Mouse (Mus musculus): ENCODE data around the gene Gm20388. TPM values are rescaled to one million over a fixed set of nuclear protein-coding genes. Genes with fewer than 3 reads are reported as not detected.
A peak's percentile ranks its signal among the peaks of the same experiment; 100 is the strongest.

The Gm20388 gene
- polyA plus RNA-seq, 1 experiment from 2014 or later: not detected

DNA sequence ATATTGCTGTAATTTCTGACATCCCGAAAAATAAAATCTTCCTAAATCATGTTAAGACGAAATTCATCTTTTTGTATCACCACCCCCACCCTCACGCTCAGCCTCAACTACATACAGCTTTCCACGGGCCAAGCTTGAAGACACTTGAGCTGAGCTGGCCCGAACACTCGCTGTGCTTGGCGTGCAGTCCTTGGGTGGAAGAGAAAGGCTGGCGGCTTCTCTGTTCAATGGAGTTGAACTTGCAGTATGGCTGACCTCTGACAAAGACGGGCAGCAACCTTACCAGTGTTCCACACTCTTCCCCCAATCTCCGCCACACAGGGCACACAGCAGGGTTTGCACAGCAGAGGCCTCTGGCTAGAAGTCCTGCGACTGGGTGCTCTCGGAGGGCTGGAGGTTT lies 670.7 kb downstream of the Gm20388 start:
- H3K4me1 ChIP-seq: peaks cover 10% of the 10 kb centered on the region; the same call in 1 of the 2 replicates
- H3K27me3 ChIP-seq (replicated peaks): no peaks in the 10 kb centered on the region
- H3K9ac ChIP-seq: no peak overlapping the region
- no peak for ATAC-seq (ENCODE audit: extremely low read depth, insufficient number of reproducible peaks, low FRiP score, low TSS enrichment)
- H3K9me3 ChIP-seq: no peaks in the 10 kb centered on the region
- H3K4me2 ChIP-seq: no peak overlapping the region
- peaks cover 91% of the 10 kb centered on the region for H3K36me3 ChIP-seq
- H3K27ac ChIP-seq (replicated peaks): no peak overlapping the region
- no peak overlapping the region for H3K4me3 ChIP-seq
- WGBS: 85% methylated on average over 12 of the region's 12 CpGs

DNA sequence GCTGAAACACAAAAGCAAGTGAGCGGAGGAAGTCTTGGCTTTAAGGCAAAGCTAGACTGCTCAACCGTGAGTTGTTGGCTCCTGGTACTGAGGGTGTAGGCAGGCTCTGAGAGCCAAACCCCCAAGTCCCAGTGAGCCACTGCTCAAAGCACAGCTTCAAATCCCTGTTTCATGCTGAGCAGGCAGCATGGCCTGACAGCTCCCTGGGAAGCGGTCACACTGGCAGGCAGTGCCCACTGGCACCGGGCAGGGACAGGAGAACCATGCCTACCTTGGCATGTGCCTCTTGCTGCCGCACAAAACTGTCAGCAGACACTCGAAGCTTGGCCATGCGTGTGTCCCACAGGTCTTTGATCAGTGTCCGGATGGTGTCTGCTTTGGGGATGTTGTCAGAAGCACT lies 671.2 kb downstream of the Gm20388 start:
- Histone ChIP-seq H3K9ac (no peak overlapping the region), H3K36me3 (peaks cover 86% of the 10 kb centered on the region), H3K9me3 (no peaks in the 10 kb centered on the region), H3K4me2 (no peak overlapping the region), H3K4me1 (peaks cover 9% of the 10 kb centered on the region), H3K27ac (replicated peaks) (no peak overlapping the region), H3K4me3 (no peak overlapping the region), H3K27me3 (replicated peaks) (no peaks in the 10 kb centered on the region)
- ATAC-seq (ENCODE audit: extremely low read depth, insufficient number of reproducible peaks, low FRiP score, low TSS enrichment): no peak
- 80% methylated on average over 8 of the region's 8 CpGs for WGBS

DNA sequence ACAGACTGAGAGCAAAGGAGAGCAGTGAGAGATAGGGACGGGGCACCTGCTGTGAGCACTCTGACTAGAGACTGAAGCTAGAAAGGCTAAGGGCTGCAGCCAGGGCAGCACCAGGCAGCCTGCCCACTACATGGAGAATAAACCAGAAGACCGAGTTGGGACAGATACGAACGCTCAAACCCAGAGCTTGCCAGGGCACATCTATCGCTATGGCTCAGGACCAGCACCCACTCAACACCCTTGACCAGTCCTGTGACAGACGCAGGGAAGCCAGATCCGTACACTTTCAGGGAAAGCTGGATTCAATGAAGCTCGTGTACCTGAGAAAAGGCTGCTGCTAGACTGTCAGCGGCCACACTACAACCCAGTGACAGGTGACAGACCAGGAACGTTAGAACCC lies 674.9 kb downstream of the Gm20388 start:
- Histone ChIP-seq H3K4me1 (peaks cover 34% of the 10 kb centered on the region), H3K27me3 (replicated peaks) (no peaks in the 10 kb centered on the region), H3K4me3 (no peak overlapping the region), H3K9me3 (no peaks in the 10 kb centered on the region), H3K9ac (no peak overlapping the region), H3K4me2 (no peak overlapping the region), H3K36me3 (peaks cover 49% of the 10 kb centered on the region), H3K27ac (replicated peaks) (no peak overlapping the region)
- ATAC-seq (ENCODE audit: extremely low read depth, insufficient number of reproducible peaks, low FRiP score, low TSS enrichment): no peak
- WGBS: 85% methylated on average over 10 of the region's 10 CpGs

DNA sequence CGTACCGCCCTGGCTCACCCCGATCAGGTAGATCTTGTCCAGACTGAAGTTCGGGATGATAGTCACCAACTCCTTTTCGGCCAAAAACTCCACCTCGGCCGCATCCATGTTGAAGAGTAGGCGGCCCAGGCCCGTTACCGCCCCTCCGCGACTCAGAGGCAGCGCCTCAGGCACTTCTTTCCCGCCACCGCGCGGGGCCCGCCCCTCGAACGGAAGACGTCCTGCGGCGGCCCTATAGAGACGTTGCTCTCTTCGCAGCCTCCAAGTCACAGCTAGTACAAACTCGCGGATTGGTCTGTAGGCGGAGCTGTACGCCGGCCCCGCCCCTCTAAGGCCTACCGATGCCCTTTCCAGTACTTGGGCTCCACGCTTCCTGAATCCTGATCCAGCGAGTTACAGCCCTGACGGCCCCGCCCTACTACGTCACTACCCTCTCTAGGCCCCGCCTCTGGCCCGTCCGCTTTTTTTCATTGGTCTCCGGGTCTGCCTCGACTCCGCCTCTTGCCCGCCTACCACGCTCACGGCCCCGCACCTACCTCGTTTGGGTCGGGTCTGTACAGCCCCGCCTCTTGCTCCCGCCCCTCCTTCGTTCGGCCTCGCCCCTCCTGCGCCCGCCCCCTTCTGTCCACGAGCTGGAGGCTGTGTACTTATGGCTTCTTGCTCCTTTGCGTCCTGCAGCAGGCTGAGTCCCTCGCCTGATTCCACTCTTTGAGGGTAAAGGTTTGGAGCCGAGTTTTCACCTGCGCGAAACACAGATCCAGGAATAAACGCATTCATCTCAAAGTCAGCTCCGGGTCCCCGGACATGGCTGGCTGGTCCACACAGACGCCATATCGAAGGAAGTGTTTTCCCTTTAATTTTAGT lies 678.5 kb downstream of the Gm20388 start, which contains the start of gene Gins2:
TSS of gene Gins2 (minus strand) at position 397 of the 864 bp plus-strand sequence.
- H3K9me3 ChIP-seq: no peaks in the 10 kb centered on the region
- H3K4me2 ChIP-seq: peak within 1 kb of the TSS; percentile 88
- ATAC-seq (ENCODE audit: extremely low read depth, insufficient number of reproducible peaks, low FRiP score, low TSS enrichment): peak; percentile 97
- H3K9ac ChIP-seq: peak within 1 kb of the TSS; percentile 88
- peaks cover 20% of the 10 kb centered on the region for H3K36me3 ChIP-seq
- peaks cover 45% of the 10 kb centered on the region for H3K4me1 ChIP-seq
- peak within 1 kb of the TSS; percentile 72 for H3K4me3 ChIP-seq
- peak within 1 kb of the TSS; percentile 77 for H3K27ac ChIP-seq (replicated peaks)
- H3K27me3 ChIP-seq (replicated peaks): no peaks in the 10 kb centered on the region
- WGBS: under 1% methylated on average over 67 of the region's 67 CpGs

DNA sequence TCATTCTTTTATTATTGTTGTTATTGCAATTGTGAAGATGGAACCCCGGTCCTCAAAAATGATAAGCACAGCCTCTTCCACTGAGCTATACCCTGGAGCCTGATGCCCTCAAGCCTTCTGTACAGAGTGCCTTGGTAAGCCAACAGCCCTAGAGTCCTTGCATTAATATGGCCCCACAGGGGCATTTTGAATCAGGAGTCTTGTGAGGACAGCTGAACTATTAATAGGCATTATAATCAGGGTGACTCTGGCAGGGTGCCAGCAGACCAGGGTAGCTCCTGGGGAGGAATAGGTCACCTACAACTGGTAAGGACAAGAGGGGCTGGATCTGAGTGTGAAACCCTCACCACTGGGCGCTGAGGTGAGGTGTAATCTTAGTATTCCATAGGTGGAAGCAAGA lies 679.3 kb downstream of the Gm20388 start:
- peak overlapping the region; percentile 51 for H3K4me3 ChIP-seq
- H3K4me1 ChIP-seq: peaks cover 45% of the 10 kb centered on the region
- H3K4me2 ChIP-seq: peak overlapping the region; percentile 88
- H3K9ac ChIP-seq: peak overlapping the region; percentile 64
- no peak for ATAC-seq (ENCODE audit: extremely low read depth, insufficient number of reproducible peaks, low FRiP score, low TSS enrichment)
- WGBS: 42% methylated on average over 2 of the region's 2 CpGs
- H3K27ac ChIP-seq (replicated peaks): peak overlapping the region; percentile 77
- H3K36me3 ChIP-seq: peaks cover 12% of the 10 kb centered on the region
- H3K27me3 ChIP-seq (replicated peaks): no peaks in the 10 kb centered on the region
- no peaks in the 10 kb centered on the region for H3K9me3 ChIP-seq

DNA sequence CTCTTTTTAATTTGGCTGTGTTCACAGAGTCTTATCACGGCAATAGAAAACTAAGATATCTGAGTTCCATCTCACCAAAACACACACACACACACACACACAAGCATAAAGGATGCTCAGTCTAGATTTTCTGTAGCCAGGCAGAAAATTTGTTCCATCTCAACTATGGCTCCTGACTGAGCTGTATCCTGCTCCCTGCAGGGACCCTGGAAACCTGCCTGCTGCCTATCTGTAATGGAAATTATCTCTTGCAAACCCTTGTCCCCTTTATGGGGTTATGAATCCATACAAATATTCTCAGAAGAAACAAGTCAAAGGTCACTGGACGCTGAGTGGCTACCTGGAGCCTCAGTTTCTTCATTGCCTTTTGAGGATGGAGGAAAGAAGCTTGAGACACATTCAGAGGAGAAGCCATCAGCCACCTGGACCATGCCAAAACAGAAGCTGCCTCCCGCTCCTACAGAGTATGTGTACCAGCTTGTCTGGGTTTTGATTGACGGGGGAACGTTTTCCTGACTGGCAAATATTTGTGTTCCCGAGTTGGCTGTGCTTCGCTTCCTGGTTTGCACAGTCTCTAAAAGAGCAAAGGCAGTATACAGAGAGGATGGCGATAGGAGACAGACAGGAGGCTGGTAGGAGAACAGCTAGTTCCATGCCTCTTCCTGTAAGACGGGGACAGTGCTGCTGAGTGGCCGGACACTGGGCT lies 681.1 kb downstream of the Gm20388 start:
- Histone ChIP-seq H3K36me3 (no peaks in the 10 kb centered on the region), H3K9me3 (no peaks in the 10 kb centered on the region), H3K27ac (replicated peaks) (no peak overlapping the region), H3K27me3 (replicated peaks) (no peaks in the 10 kb centered on the region), H3K4me3 (no peak overlapping the region), H3K9ac (no peak overlapping the region), H3K4me1 (peaks cover 45% of the 10 kb centered on the region), H3K4me2 (no peak overlapping the region)
- WGBS: 62% methylated on average over 10 of the region's 10 CpGs
- ATAC-seq (ENCODE audit: extremely low read depth, insufficient number of reproducible peaks, low FRiP score, low TSS enrichment): no peak

DNA sequence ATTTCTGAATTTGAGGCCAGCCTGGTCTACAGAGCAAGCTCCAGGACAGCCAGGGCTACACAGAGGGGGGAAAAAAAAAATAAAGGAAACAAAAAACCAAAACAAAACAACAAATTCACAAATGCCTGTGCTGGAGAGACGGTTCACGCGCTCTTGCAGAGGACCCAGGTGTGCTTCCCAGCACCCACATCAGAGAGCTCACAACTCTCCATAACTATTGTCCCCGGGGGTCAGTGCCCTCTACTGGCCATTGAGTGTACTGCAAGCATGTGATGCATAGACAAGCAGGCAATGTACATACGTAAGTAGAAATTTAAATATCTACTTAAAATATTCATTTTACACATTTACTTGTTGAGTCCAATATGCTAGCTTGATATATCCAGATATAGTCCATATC lies 683.9 kb downstream of the Gm20388 start:
- WGBS: 85% methylated on average over 5 of the region's 5 CpGs

DNA sequence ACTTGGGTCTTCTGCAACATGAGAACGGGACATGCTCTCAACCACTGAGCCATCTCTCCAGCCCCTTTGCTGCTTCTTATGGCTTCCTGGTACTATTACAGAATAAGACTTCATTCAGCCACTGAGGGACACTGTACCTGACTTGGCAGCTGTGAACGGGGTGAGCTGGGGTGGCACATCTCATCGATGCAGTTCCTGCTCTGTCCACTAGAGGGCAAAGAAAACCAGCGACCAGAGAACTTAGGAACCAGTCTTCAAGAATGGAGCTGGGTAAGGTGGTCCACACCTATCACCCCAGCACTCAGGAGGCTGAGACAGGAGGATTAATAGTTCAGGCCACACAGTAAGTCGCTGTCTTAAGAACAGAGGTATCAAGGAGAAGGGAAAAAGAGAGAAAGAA lies 685.3 kb downstream of the Gm20388 start:
- Histone ChIP-seq H3K27me3 (replicated peaks) (peaks cover 12% of the 10 kb centered on the region; the same call in 1 of the 2 replicates), H3K9me3 (no peaks in the 10 kb centered on the region), H3K36me3 (no peaks in the 10 kb centered on the region), H3K27ac (replicated peaks) (no peak overlapping the region), H3K9ac (no peak overlapping the region), H3K4me1 (peaks cover 28% of the 10 kb centered on the region), H3K4me2 (no peak overlapping the region), H3K4me3 (no peak overlapping the region)
- WGBS: 9% methylated on average over 5 of the region's 5 CpGs
- no peak for ATAC-seq (ENCODE audit: extremely low read depth, insufficient number of reproducible peaks, low FRiP score, low TSS enrichment)

More for the DNA sequence above, 683.9 kb downstream of the Gm20388 start:
- no peaks in the 10 kb centered on the region for H3K36me3 ChIP-seq
- no peak overlapping the region for H3K9ac ChIP-seq
- H3K27me3 ChIP-seq (replicated peaks): peaks cover 12% of the 10 kb centered on the region; the same call in 1 of the 2 replicates
- H3K4me1 ChIP-seq: peaks cover 35% of the 10 kb centered on the region
- H3K4me2 ChIP-seq: no peak overlapping the region
- H3K27ac ChIP-seq (replicated peaks): no peak overlapping the region
- no peaks in the 10 kb centered on the region for H3K9me3 ChIP-seq
- no peak overlapping the region for H3K4me3 ChIP-seq
- ATAC-seq (ENCODE audit: extremely low read depth, insufficient number of reproducible peaks, low FRiP score, low TSS enrichment): no peak

DNA sequence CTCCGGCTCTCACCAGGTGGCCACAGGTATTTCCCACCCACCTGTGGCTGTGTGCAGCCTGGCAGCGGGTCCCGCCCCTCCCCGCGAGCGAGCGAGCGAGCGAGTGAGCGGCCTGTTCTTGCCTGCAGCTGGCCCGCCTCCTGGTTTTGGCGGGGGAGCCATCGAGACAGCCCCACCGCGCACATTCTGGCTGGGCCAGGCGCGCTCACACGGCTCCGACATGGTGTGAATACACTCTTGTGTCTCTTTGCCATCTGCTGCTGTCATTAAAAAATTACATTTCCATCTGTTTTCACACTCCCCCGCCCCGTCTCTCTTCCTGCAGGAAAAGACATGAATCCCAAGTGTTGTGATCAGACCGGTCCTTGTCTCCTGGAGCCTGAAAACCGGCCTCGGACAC lies 687.9 kb downstream of the Gm20388 start:
- no peaks in the 10 kb centered on the region for H3K9me3 ChIP-seq
- no peak for ATAC-seq (ENCODE audit: extremely low read depth, insufficient number of reproducible peaks, low FRiP score, low TSS enrichment)
- peaks cover 8% of the 10 kb centered on the region for H3K4me1 ChIP-seq
- H3K27me3 ChIP-seq (replicated peaks): peaks cover 12% of the 10 kb centered on the region; the same call in 1 of the 2 replicates
- H3K27ac ChIP-seq (replicated peaks): no peak overlapping the region
- H3K9ac ChIP-seq: peak overlapping the region; percentile 69
- WGBS: 28% methylated on average over 24 of the region's 24 CpGs
- H3K4me3 ChIP-seq: peak overlapping the region; percentile 8; the same call in 1 of the 2 replicates
- H3K36me3 ChIP-seq: no peaks in the 10 kb centered on the region
- H3K4me2 ChIP-seq: peak overlapping the region; percentile 54

DNA sequence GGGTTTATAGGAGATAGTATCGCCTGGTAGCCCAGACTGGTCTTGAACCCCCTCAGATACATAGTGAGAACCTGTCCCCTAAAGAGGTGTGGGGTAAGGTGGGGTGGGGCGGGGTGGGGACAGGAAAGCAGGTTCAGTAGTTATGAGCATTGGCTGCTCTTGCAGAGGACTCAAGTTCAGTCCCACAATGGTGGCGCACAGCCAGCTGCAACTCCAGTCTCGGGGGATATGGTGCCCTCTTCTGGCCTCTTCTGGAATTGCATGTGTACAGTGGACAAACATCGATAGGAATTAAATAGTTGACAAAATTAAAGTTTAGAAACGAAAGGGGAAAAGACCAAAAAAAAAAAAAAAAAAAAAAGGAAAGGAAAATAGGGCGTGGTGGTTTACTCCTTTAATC lies 688.9 kb downstream of the Gm20388 start:
- H3K9me3 ChIP-seq: no peaks in the 10 kb centered on the region
- no peak overlapping the region for H3K4me3 ChIP-seq
- H3K4me1 ChIP-seq: peaks cover 8% of the 10 kb centered on the region
- no peak overlapping the region for H3K4me2 ChIP-seq
- H3K27ac ChIP-seq (replicated peaks): no peak overlapping the region
- whole genome bisulfite sequencing: 47% methylated on average over 7 of the region's 7 CpGs
- no peaks in the 10 kb centered on the region for H3K36me3 ChIP-seq
- H3K27me3 ChIP-seq (replicated peaks): peaks cover 12% of the 10 kb centered on the region; the same call in 1 of the 2 replicates
- no peak overlapping the region for H3K9ac ChIP-seq
- no peak for ATAC-seq (ENCODE audit: extremely low read depth, insufficient number of reproducible peaks, low FRiP score, low TSS enrichment)

DNA sequence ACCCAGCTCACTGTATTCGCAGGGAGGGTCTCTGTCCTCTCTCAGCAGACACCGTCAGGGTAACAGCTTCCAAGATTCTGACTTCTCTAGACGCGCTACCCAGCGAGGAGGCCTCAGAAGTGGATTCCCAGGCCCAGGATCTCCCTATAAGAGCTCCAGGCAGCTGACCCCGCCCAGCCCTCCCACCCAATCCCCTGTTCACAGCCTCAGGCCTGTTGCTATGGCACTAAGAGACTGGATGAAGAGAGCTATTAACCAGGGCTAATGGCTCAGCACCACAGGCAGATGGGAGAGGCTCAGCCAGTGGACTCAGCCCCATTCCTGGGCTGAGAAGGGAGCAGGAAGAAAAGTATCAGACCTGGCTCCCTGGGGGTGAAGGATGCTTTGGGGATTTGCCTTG lies 692.0 kb downstream of the Gm20388 start:
- no peak for ATAC-seq (ENCODE audit: extremely low read depth, insufficient number of reproducible peaks, low FRiP score, low TSS enrichment)
- H3K4me2 ChIP-seq: no peak overlapping the region
- H3K4me3 ChIP-seq: no peak overlapping the region
- WGBS: 37% methylated on average over 6 of the region's 6 CpGs
- no peak overlapping the region for H3K27ac ChIP-seq (replicated peaks)
- H3K9ac ChIP-seq: no peak overlapping the region
- H3K4me1 ChIP-seq: peaks cover 10% of the 10 kb centered on the region
- H3K36me3 ChIP-seq: no peaks in the 10 kb centered on the region
- H3K9me3 ChIP-seq: no peaks in the 10 kb centered on the region
- peaks cover 12% of the 10 kb centered on the region; the same call in 1 of the 2 replicates for H3K27me3 ChIP-seq (replicated peaks)

Data from heart, embryonic 13.5 days (tissue).